21 mouse cellular contexts compared by ENCODE assay signal in genomic region chr5:43384689-43385375, GRCm38 (mm10).
DNase-seq lines count a peak whose midpoint lies in the region; ATAC-seq lines count a peak whose summit lies in the region.
"Had no signal": no experiment of that assay in that cellular context is flagged by ENCODE, and none has a peak within 500 bp of the region (broad histone marks: within the 10 kb centered on the region; RNA-seq: fewer than 3 reads in every experiment).

No protein-coding gene starts in this region.

- peak; percentile 22 for DNase-seq in embryonic facial prominence, embryonic 14.5 days (ENCODE audit: low spot score)
- DNase-seq in embryonic facial prominence, embryonic 10.5 days (ENCODE audit: low spot score): no peak
- peak; percentile 38 for DNase-seq in layer of hippocampus, adult 9-11 months
- DNase-seq in layer of hippocampus, adult 11-12 months (ENCODE audit: low spot score): no peak
- no peak for DNase-seq in lung, postnatal 25 days (ENCODE audit: low spot score)
- DNase-seq in brain, adult 2 months (ENCODE audit: low read depth, low spot score): peak; percentile 84
- no peak for DNase-seq in thymus, postnatal 10 days (ENCODE audit: low spot score in 2 of 2)
- DNase-seq: cerebellum, adult 2 months; kidney, adult 11 months; kidney, postnatal 4 days; midbrain, embryonic 14.5 days; thymus, adult 18-20 months had no signal

- H3K9me3 ChIP-seq in embryonic facial prominence, embryonic 14.5 days (ENCODE audit: control insufficient read depth, low read length): no peaks in the 10 kb centered on the region
- no peaks in the 10 kb centered on the region for H3K9me3 ChIP-seq in embryonic facial prominence, embryonic 10.5 days
- H3K9me3 ChIP-seq in lung, embryonic 15.5 days: no peaks in the 10 kb centered on the region
- H3K9me3 ChIP-seq: G1E; heart, embryonic 10.5 days; hindbrain, embryonic 10.5 days; megakaryocyte, embryonic 14.5 days; neural tube, embryonic 13.5 days had no signal

- H3K27me3 ChIP-seq in embryonic facial prominence, embryonic 14.5 days (replicated peaks; ENCODE audit: control insufficient read depth, insufficient read depth, low read length): no peaks in the 10 kb centered on the region
- no peaks in the 10 kb centered on the region for H3K27me3 ChIP-seq in embryonic facial prominence, embryonic 10.5 days (replicated peaks; ENCODE audit: low read depth, poor library complexity, severe bottlenecking)
- H3K27me3 ChIP-seq in lung, embryonic 15.5 days: no peaks in the 10 kb centered on the region
- H3K27me3 ChIP-seq: megakaryocyte, embryonic 14.5 days; neural tube, embryonic 13.5 days had no signal

- no peak overlapping the region for H3K4me2 ChIP-seq in embryonic facial prominence, embryonic 14.5 days (ENCODE audit: low read depth, low read length)
- H3K4me2 ChIP-seq in lung, embryonic 15.5 days: no peak overlapping the region
- H3K4me2 ChIP-seq: neural tube, embryonic 13.5 days had no signal

- H3K4me1 ChIP-seq in embryonic facial prominence, embryonic 14.5 days (ENCODE audit: control insufficient read depth, insufficient read depth, low read length): no peaks in the 10 kb centered on the region
- no peaks in the 10 kb centered on the region for H3K4me1 ChIP-seq in embryonic facial prominence, embryonic 10.5 days
- no peaks in the 10 kb centered on the region for H3K4me1 ChIP-seq in lung, embryonic 15.5 days
- H3K4me1 ChIP-seq: heart, embryonic 10.5 days; hindbrain, embryonic 10.5 days; megakaryocyte, embryonic 14.5 days; neural tube, embryonic 13.5 days had no signal

- WGBS in embryonic facial prominence, embryonic 14.5 days: 66% methylated on average over 3 of the region's 3 CpGs
- WGBS in embryonic facial prominence, embryonic 10.5 days: 84% methylated on average over 3 of the region's 3 CpGs
- 61% methylated on average over 3 of the region's 3 CpGs for WGBS in lung, embryonic 15.5 days

- no peak overlapping the region for H3K4me3 ChIP-seq in embryonic facial prominence, embryonic 14.5 days (ENCODE audit: low read depth, low read length)
- no peak overlapping the region for H3K4me3 ChIP-seq in embryonic facial prominence, embryonic 10.5 days
- H3K4me3 ChIP-seq in lung, embryonic 15.5 days: no peak overlapping the region
- H3K4me3 ChIP-seq: erythroblast, embryonic 14.5 days; heart, embryonic 10.5 days; hindbrain, embryonic 10.5 days; megakaryocyte, embryonic 14.5 days; neural tube, embryonic 13.5 days had no signal

- no peak overlapping the region for H3K27ac ChIP-seq in embryonic facial prominence, embryonic 14.5 days (replicated peaks; ENCODE audit: low read depth, low read length)
- H3K27ac ChIP-seq in embryonic facial prominence, embryonic 10.5 days (replicated peaks): no peak overlapping the region
- no peak overlapping the region for H3K27ac ChIP-seq in lung, embryonic 15.5 days
- H3K27ac ChIP-seq: heart, embryonic 10.5 days; hindbrain, embryonic 10.5 days; hindbrain, postnatal 0 days; neural tube, embryonic 13.5 days had no signal

- no peak for ATAC-seq in embryonic facial prominence, embryonic 14.5 days (ENCODE audit: low read depth)
- peak; percentile 49; the same call in 1 of the 2 replicates for ATAC-seq in lung, embryonic 15.5 days (ENCODE audit: borderline replicate concordance, extremely low read depth, low FRiP score, low TSS enrichment)
- ATAC-seq: forebrain, embryonic 14.5 days; hindbrain, postnatal 0 days had no signal

- H3K36me3 ChIP-seq in embryonic facial prominence, embryonic 14.5 days (ENCODE audit: control insufficient read depth, insufficient read depth, low read length): no peaks in the 10 kb centered on the region
- no peaks in the 10 kb centered on the region for H3K36me3 ChIP-seq in embryonic facial prominence, embryonic 10.5 days (replicated peaks)
- H3K36me3 ChIP-seq in lung, embryonic 15.5 days: no peaks in the 10 kb centered on the region
- H3K36me3 ChIP-seq: G1E; heart, embryonic 10.5 days; hindbrain, embryonic 10.5 days; neural tube, embryonic 13.5 days had no signal

- no peak overlapping the region for H3K9ac ChIP-seq in embryonic facial prominence, embryonic 14.5 days (ENCODE audit: low read depth, low read length)
- no peak overlapping the region for H3K9ac ChIP-seq in lung, embryonic 15.5 days
- H3K9ac ChIP-seq: neural tube, embryonic 13.5 days had no signal

Comparison
In these comparisons a context has a peak if more than half of its experiments do, and no peak if none do; other contexts are left out.
1. DNase-seq: peak in embryonic facial prominence, embryonic 14.5 days (single experiment), layer of hippocampus, adult 9-11 months (single experiment) and brain, adult 2 months (single experiment); none in embryonic facial prominence, embryonic 10.5 days (single experiment), layer of hippocampus, adult 11-12 months (single experiment), lung, postnatal 25 days (single experiment) and thymus, postnatal 10 days (0 of 2).